Mouse (Mus musculus) gastrocnemius, postnatal 4 days (tissue): ENCODE data around the gene B3gnt9. TPM values are rescaled to one million over a fixed set of nuclear protein-coding genes. Genes with fewer than 3 reads are reported as not detected.
A peak's percentile ranks its signal among the peaks of the same experiment; 100 is the strongest.

Source experiments
- DNase-seq, 2 experiments: peaks; one replicate each; pipeline ENCODE4 v3.0.0; 2021 to 2022; ENCODE audit warnings: low spot score in 2 of 2, mixed read lengths in 2 of 2
- total RNA-seq, 2 experiments: library from RNA; stranded (reverse); gene quantifications; 2 replicates each; pipeline ENCODE4 v1.2.3; 2021

Gene B3gnt9
- total RNA-seq, 2 experiments from 2014 or later = 14.9 to 15.3 TPM

GRCm38 (mm10) chr8:105224413-105225271, 30.3 kb downstream of the B3gnt9 start, which contains the start of gene D230025D16Rik:
Gene D230025D16Rik, plus strand, starts transcription at chr8:105225145.
- DNase-seq = peak; percentile 94 to 97

- no peak for DNase-seq
Observed at GRCm38 (mm10) chr8:105223850-105224249, 31.1 kb downstream of the B3gnt9 start.

DNA sequence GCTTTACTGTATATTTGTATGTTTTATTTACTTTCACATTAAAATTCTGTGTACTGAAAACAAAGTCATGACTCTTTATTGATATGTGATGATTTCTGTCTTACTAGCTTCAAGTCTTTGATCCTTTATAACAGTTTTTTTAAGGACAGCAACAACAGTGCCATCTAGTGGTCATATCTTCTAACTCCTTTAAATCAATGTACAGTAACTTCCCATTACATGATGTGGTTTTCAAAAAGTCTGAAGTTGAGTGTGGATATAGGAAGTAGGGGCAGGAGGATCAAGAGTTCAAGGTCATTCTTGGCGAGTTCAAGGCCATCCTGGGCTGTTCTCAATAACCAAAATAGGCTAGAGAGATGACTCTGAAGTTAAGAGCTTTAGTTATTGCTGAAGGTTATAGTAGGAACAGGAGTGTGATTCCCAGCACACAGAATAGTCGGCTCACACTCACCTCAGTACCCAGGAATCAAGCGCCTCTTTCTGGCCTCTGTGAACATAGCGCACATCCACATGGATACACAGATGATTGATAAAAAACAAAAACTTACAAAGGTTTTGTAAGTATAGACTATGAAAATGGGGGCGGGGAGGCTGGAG, 36.9 kb downstream of the B3gnt9 start:
- no peak for DNase-seq

DNA sequence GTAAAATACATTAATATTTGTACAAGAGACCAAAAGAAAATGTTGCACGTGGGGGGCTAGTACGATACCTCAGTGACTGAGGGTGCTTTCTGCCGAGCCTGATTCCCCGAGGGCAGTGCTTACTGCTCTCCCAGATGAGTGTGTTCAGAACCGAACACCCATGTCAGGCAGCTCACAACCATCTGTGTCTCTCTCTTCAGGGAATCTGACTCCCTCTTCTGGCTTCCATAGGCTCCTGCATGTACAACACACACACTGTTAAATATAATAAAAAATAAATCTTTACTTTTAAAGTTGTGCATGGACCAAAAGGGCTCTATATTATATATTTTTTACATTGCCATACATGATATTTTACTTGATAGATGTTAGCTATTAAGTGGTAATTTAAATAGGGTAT, 40.8 kb downstream of the B3gnt9 start:
- DNase-seq = no peak

DNA sequence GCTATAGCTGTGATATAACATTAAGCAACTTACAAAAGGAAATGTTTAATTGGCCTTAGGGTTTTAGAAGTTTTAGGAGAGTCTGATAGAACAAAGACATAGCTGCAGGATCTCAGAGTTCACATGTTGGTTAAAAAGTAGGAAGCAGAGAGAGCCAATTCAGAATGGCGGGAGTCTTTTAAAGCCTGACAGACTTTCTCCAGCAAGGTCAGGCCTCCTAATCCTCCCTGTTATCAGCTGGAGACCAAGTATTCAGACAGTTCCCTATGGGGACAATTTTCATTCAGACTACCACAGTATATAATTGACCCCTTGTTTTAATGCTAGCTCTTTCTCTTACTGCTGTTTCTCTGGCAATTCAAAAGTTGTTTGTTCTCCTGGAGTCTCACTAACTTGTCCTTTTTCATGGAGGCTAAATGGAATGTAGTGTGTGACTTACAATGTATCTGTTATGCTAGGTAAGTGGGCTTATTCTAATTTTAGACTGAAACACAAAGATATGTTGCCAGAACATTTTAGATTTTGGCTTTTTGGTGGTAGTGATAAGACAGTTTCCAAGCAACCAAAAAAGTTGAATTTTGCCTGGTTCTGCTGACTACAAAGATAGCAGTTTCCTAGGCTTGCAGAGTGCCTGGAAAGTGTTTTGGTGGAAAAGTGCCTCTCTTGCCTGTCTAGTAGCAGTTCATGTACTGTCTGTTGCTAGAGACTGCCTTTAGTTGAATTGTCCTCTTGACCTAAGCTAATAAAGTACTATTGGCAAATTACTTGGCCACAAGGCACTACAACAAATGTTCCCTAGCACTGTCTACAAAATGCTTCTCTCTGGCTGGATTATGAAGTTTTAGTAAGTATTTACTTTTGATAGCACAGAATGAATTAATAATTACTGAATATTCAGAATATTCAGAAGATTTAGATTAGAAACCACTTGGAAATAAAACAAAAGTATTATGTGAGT, 45.5 kb downstream of the B3gnt9 start:
- no peak for DNase-seq

- no peak for DNase-seq
Observed at GRCm38 (mm10) chr8:105207675-105208273, 47.2 kb downstream of the B3gnt9 start.

GRCm38 (mm10) chr8:105206766-105207275, 48.1 kb downstream of the B3gnt9 start:
- DNase-seq = no peak

DNA sequence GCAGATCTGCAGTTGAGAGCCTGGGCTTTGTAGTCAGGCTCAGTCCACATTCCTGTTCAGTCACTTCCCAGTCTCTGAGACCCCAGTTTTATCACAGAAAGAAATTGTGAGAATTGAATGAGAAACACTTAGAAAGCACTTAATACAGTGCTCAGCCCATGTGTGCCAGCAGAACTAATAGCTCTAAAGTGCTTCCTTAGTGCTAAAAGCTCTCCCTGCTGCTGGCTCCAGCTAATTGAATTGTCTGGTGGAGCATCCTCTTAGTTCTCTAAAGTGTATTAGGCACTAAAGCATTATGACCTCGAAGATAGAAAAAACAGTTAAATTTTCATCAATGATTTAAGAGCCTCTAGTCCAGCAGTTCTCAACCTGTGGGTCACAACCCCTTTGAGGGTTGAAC, 49.2 kb downstream of the B3gnt9 start:
- DNase-seq = no peak

Other genes with a start within 250 kb of the B3gnt9 start
- 1 to 10 TPM in 1 of 2 experiments, not detected in 1; 1.5 TPM for gene Ces3a, start 206.6 kb downstream of the B3gnt9 start, total RNA-seq
- not detected for gene Ces3b, start 171.4 kb downstream of the B3gnt9 start, total RNA-seq
- gene Ces4a, start 123.4 kb downstream of the B3gnt9 start, total RNA-seq = not detected
- 10 to 100 TPM; 48.5 to 55.6 TPM for gene Cbfb, start 84.5 kb downstream of the B3gnt9 start, total RNA-seq
- 10 to 100 TPM; 16.2 to 16.5 TPM for gene D230025D16Rik, start 30.0 kb downstream of the B3gnt9 start, total RNA-seq
- 10 to 100 TPM in 1 of 2 experiments, 1 to 10 TPM in 1; 6.6 to 10.2 TPM for gene Tradd, start 9.5 kb upstream of the B3gnt9 start, total RNA-seq
- 1 to 10 TPM; 2.2 to 2.7 TPM for gene Fbxl8, start 9.5 kb upstream of the B3gnt9 start, total RNA-seq
- gene Hsf4, start 14.6 kb upstream of the B3gnt9 start, total RNA-seq = under 1 TPM; 0.21 to 0.29 TPM
- gene Nol3, start 21.0 kb upstream of the B3gnt9 start, total RNA-seq = 10 to 100 TPM; 26.5 to 27.1 TPM
- gene 4931428F04Rik, start 34.7 kb upstream of the B3gnt9 start, total RNA-seq = 1 to 10 TPM; 3.8 to 6.3 TPM
- gene Exoc3l, start 40.9 kb upstream of the B3gnt9 start, total RNA-seq = 1 to 10 TPM; 8.1 to 8.7 TPM
- gene E2f4, start 42.5 kb upstream of the B3gnt9 start, total RNA-seq = 10 to 100 TPM; 27.4 to 31.1 TPM
- gene Elmo3, start 50.4 kb upstream of the B3gnt9 start, total RNA-seq = 1 to 10 TPM; 1.0 to 1.1 TPM
- gene Lrrc29, start 71.1 kb upstream of the B3gnt9 start, total RNA-seq = 1 to 10 TPM; 3.6 to 4.1 TPM
- 10 to 100 TPM; 28.7 to 29.5 TPM for gene Tmem208, start 71.2 kb upstream of the B3gnt9 start, total RNA-seq
- gene Fhod1, start 92.8 kb upstream of the B3gnt9 start, total RNA-seq = 10 to 100 TPM; 12.4 to 14.2 TPM
- 1 to 10 TPM; 4.0 to 4.2 TPM for gene Slc9a5, start 93.7 kb upstream of the B3gnt9 start, total RNA-seq
- under 1 TPM; 0.17 to 0.26 TPM for gene Plekhg4, start 118.1 kb upstream of the B3gnt9 start, total RNA-seq
- gene Kctd19, start 158.3 kb upstream of the B3gnt9 start, total RNA-seq = not detected
- gene Lrrc36, start 158.4 kb upstream of the B3gnt9 start, total RNA-seq = 1 to 10 TPM; 1.6 to 1.7 TPM
- gene Tppp3, start 216.4 kb upstream of the B3gnt9 start, total RNA-seq = 100 to 1,000 TPM; 527 to 572 TPM
- 10 to 100 TPM; 21.0 to 21.6 TPM for gene Zdhhc1, start 241.7 kb upstream of the B3gnt9 start, total RNA-seq